Mouse (Mus musculus) CH12.LX (cell line): ENCODE results near the gene Morf4l1.

Source experiments
- CTCF ChIP-seq, 2 experiments: IDR thresholded peaks in 1 of 2; conservative IDR thresholded peaks in 1 of 2; 2 replicates each; pipeline ENCODE4 v1.5.1; 2011 to 2012; ENCODE audit warnings: low read depth in 2 of 2, low read length in 2 of 2, improper control_type of control experiment in 1 of 2, inconsistent platforms in 1 of 2, mild to moderate bottlenecking in 1 of 2, moderate library complexity in 1 of 2
- MAFK ChIP-seq: IDR thresholded peaks from 2 replicates; pipeline ENCODE4 v1.6.1; 2011; ENCODE audit warnings: low read length, improper control_type of control experiment; ENCODE audit not compliant: insufficient replicate concordance
- NELFE ChIP-seq: IDR thresholded peaks from 2 replicates; pipeline ENCODE4 v1.6.1; 2011; ENCODE audit warnings: low read depth, low read length, improper control_type of control experiment
- POLR2A ChIP-seq: IDR thresholded peaks from 2 replicates; pipeline ENCODE4 v1.6.1; 2011; ENCODE audit warnings: low read depth, mild to moderate bottlenecking, improper control_type of control experiment, low read length
- TBP ChIP-seq: conservative IDR thresholded peaks from 2 replicates; pipeline ENCODE4 v1.6.1; 2011; ENCODE audit warnings: low read depth, low read length, improper control_type of control experiment

- TF ChIP-seq TBP = no peak
- no peak for TF ChIP-seq MAFK
- TF ChIP-seq CTCF (conservative IDR thresholded peaks at IDR 0.05 in 1 of 2, IDR thresholded peaks at IDR 0.05 in 1 of 2; ENCODE audit: low read depth in 2 of 2, low read length in 2 of 2) = no peak
- TF ChIP-seq NELFE = no peak
- no peak for TF ChIP-seq POLR2A
These were observed 57.9 kb downstream of the Morf4l1 start for GRCm38 (mm10) chr9:90056716-90057115.
